Mouse (Mus musculus) neural tube, embryonic 14.5 days (tissue): ENCODE measurements around the gene Celf2. TPM values are rescaled to one million over a fixed set of nuclear protein-coding genes. Genes with fewer than 3 reads are reported as not detected.

Source experiments
- ATAC-seq: fragments of 200-750 bp; cut with Nextera tagmentation; 2 replicates; pipeline ENCODE4 v1.8.0; 2017; ENCODE audit warnings: low read depth, mild to moderate bottlenecking, moderate TSS enrichment, moderate library complexity
- H3K27ac ChIP-seq: fragments of 300-500 bp; sonication (generic); 2 replicates; pipeline ENCODE4 v1.5.1; 2014; ENCODE audit warnings: low read depth, mild to moderate bottlenecking, control low read depth, low read length, moderate library complexity, mixed read lengths
- H3K27me3 ChIP-seq: fragments of 300-500 bp; sonication (generic); 2 replicates; pipeline ENCODE4 v1.6.1; 2014; ENCODE audit warnings: low read length; ENCODE audit not compliant: control insufficient read depth, insufficient read depth
- H3K36me3 ChIP-seq: fragments of 300-500 bp; sonication (generic); 2 replicates; pipeline ENCODE4 v1.6.1; 2014; ENCODE audit warnings: low read length, mixed read lengths; ENCODE audit not compliant: control insufficient read depth, insufficient read depth
- H3K4me1 ChIP-seq: fragments of 300-500 bp; sonication (generic); 2 replicates; pipeline ENCODE4 v1.6.1; 2014; ENCODE audit warnings: low read length; ENCODE audit not compliant: control insufficient read depth, insufficient read depth
- H3K4me2 ChIP-seq: fragments of 300-500 bp; sonication (generic); 2 replicates; pipeline ENCODE4 v1.6.1; 2014; ENCODE audit warnings: mild to moderate bottlenecking, low read depth, low read length, control low read depth
- H3K4me3 ChIP-seq: fragments of 300-500 bp; sonication (generic); 2 replicates; pipeline ENCODE4 v1.5.1; 2014; ENCODE audit warnings: low read depth, low read length, control low read depth, mixed read lengths
- H3K9ac ChIP-seq: fragments of 300-500 bp; sonication (generic); replicated peaks from 2 replicates; pipeline ENCODE4 v1.6.1; 2014; ENCODE audit warnings: low read depth, mild to moderate bottlenecking, control low read depth, low read length, mixed read lengths
- H3K9me3 ChIP-seq: fragments of 300-500 bp; sonication (generic); 2 replicates; pipeline ENCODE4 v1.6.1; 2016; ENCODE audit warnings: low read length; ENCODE audit not compliant: control insufficient read depth
- WGBS: fragments of 180-500 bp; shearing (Covaris S2); extraction: QIAGEN DNeasy Blood & Tissue Kit; methylation state at CpG from one replicate; pipeline ENCODE4 v1.1.7; 2014; 5-methylcytosine and 5-hydroxymethylcytosine counted together
- polyA plus RNA-seq: library from polyadenylated mRNA; unstranded; fragments of >200 nt; fragmentation: Nextera tagmentation; extraction: Ambion mirVana; gene quantifications from 2 replicates; pipeline ENCODE4 v1.2.1, GENCODE M21; 2014

The Celf2 gene
- polyA plus RNA-seq, 1 experiment from 2014 or later, result 161 TPM

DNA sequence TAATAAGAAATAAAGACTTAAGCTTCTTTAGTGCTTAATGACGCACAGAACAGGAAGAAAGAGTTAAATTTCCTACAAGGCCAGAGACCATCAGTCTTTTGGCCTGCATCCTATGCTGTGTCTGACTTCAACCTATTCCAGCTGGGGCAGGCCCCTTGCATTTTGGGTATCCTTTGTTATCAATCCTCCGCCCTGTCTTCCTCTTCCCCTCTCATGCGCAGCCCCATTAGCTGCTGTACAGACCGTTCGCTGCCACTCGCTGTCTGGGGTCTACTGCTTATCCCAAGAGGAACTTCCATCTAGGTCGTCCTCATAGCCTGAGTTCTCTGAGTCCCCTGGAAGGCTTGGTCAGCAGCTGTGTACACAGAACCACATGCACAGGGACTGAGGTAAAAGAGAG lies 996.2 kb downstream of the Celf2 start:
- Histone ChIP-seq H3K9me3 (no peaks in the 10 kb centered on the region), H3K9ac (no peak overlapping the region), H3K4me3 (no peak overlapping the region), H3K4me1 (0 out of 2 replicates have a peak, but pooled peaks cover 4% of the 10 kb centered on the region), H3K4me2 (no peak overlapping the region), H3K27me3 (no peaks in the 10 kb centered on the region), H3K27ac (no peak overlapping the region), H3K36me3 (no peaks in the 10 kb centered on the region)
- 58% methylated on average over 7 of the region's 7 CpGs for WGBS
- 0 out of 2 replicates have a peak, but pooled peaks have one; percentile 41 for ATAC-seq

DNA sequence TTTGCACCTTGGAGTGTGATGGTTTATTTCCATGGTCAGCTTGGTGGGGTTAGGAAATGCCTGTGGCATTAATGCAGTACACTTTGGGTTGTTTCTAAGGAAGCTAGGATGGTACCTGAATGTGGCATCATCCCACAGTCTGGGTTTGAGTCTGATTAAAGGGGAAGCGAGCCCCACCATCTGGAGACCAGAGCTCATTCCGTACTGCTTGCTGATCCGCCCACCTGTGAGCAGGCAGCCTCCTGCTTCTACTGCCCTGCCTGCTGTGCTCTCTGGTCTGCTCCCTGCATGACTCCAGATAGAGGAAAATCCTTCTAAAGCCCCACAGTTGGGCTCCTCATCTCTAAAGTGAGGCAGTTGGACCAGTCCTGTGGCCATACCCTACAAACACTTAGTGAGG lies 1002.3 kb downstream of the Celf2 start:
- Histone ChIP-seq H3K9me3 (no peaks in the 10 kb centered on the region), H3K9ac (no peak overlapping the region), H3K4me2 (no peak overlapping the region), H3K36me3 (no peaks in the 10 kb centered on the region), H3K27ac (peak overlapping the region; percentile 77), H3K4me1 (peaks cover 15% of the 10 kb centered on the region; the same call in 1 of the 2 replicates), H3K4me3 (no peak overlapping the region), H3K27me3 (no peaks in the 10 kb centered on the region)
- ATAC-seq, result no peak
- WGBS, result 43% methylated on average over 3 of the region's 3 CpGs

DNA sequence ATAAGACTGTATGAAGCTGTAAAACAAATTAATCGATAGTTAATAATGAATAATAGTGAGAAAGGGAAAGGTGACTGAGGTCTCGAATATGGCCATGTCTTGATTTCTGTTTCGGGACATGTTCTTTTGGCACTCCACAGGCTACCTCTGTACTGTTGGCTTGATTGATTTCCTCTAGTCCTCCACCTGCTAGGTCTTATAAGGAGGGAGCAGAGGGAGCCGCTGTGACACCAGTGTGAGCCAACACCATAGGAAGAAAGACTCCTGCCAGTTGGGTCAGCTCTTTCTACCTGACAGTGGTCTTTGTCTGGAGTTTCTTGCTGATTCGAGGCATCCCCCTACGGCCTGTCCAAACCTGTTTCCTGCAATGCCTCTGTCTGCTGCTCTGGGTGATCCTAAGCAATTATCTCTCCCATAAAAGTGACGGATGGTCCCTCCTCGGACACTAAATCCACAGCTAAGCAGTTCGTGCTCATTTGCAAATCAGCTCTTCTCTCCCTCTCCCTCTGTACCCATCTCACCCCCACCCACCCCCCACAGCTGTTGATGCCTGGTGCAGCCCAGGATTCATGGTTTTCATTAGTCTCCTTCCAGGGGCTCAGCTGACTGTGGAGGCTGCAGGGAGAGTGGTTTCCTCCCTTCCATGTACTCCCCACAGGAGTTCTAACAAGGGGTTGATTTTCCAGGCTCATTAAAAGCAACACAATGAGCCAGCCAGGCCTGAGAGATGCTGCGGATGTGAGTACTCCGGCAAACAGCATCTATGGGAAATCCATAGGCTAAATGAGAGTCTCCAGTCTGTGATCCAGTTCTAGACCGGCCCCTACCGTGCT lies 1003.2 kb downstream of the Celf2 start:
- Histone ChIP-seq H3K4me2 (no peak overlapping the region), H3K36me3 (no peaks in the 10 kb centered on the region), H3K4me1 (peaks cover 15% of the 10 kb centered on the region; the same call in 1 of the 2 replicates), H3K4me3 (no peak overlapping the region), H3K27ac (peak overlapping the region; percentile 77), H3K9me3 (no peaks in the 10 kb centered on the region), H3K27me3 (no peaks in the 10 kb centered on the region), H3K9ac (no peak overlapping the region)
- peak; percentile 96 for ATAC-seq
- WGBS, result 17% methylated on average over 13 of the region's 13 CpGs

DNA sequence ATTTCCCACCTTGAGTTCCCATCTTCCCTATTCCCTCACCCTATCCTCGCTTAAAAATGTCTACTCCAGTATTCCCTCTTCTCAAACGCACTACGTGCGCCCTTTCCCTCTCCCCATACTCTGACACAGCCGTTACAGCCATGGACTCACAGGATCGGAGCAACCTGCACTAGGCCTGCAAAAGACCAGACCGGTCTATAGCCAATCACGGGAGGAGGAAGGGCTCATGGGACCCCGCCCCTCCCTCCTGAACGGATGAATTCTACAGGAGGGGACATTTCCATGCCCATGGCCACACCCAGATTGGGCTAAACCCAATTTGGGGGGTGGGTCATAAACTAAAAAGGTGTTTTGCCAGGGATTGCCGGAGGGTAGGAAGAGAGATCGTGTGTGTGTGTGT lies 1003.8 kb downstream of the Celf2 start:
- Histone ChIP-seq H3K9ac (no peak overlapping the region), H3K36me3 (no peaks in the 10 kb centered on the region), H3K4me3 (no peak overlapping the region), H3K27me3 (no peaks in the 10 kb centered on the region), H3K4me2 (no peak overlapping the region), H3K27ac (peak overlapping the region; percentile 77; the same call in 1 of the 2 replicates), H3K9me3 (no peaks in the 10 kb centered on the region), H3K4me1 (peaks cover 15% of the 10 kb centered on the region; the same call in 1 of the 2 replicates)
- ATAC-seq, result peak; percentile 38
- WGBS, result 65% methylated on average over 12 of the region's 12 CpGs

DNA sequence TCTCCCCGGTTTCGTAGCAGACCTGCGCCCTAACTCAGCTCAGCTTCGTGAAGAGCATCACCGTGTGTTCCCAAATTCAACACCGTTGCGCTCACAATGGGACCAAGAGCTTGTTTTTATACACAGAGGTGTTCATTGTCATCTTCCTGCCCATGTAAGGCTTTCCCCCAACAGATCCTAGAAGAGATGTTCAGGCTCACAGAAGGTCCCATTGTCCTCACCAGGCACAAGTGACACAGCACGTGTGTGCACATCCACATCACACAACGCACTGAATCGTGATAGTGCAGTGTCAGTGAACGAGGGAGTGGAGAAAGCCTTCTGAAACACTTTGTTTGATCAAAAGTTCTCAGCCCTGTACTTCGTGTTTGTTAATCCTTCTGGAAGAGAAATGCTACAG lies 1011.3 kb downstream of the Celf2 start:
- no peak overlapping the region for H3K27ac ChIP-seq
- ATAC-seq, result no peak
- H3K9ac ChIP-seq, result no peak overlapping the region
- H3K9me3 ChIP-seq, result no peaks in the 10 kb centered on the region
- no peaks in the 10 kb centered on the region for H3K36me3 ChIP-seq
- H3K4me2 ChIP-seq, result no peak overlapping the region
- no peaks in the 10 kb centered on the region for H3K4me1 ChIP-seq
- no peaks in the 10 kb centered on the region for H3K27me3 ChIP-seq
- H3K4me3 ChIP-seq, result no peak overlapping the region
- WGBS, result 84% methylated on average over 12 of the region's 12 CpGs

DNA sequence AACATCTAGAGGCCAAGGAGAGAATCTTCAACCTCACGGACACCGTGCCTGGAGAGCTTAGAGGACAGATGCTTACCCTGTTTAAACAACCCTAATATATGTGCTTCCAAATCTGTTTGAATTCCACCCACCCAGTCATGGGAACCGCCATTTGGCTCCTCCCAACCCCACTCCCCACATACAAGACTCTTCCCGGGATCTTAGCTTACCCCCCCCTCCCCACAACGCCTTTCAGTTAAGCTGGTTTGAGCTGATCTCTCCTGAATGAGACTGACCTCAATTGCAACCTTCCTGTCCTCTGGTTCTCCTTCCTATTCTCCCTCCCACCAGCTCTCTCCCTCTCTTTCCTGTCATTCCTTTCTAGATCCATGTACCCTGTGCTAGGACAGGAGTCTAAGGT lies 1011.7 kb downstream of the Celf2 start:
- no peaks in the 10 kb centered on the region for H3K9me3 ChIP-seq
- H3K27me3 ChIP-seq, result no peaks in the 10 kb centered on the region
- 0 out of 2 replicates have a peak, but pooled peaks have one; percentile 19 for ATAC-seq
- 66% methylated on average over 5 of the region's 5 CpGs for WGBS
- no peak overlapping the region for H3K27ac ChIP-seq
- H3K36me3 ChIP-seq, result no peaks in the 10 kb centered on the region
- H3K4me3 ChIP-seq, result no peak overlapping the region
- no peaks in the 10 kb centered on the region for H3K4me1 ChIP-seq
- no peak overlapping the region for H3K4me2 ChIP-seq
- no peak overlapping the region for H3K9ac ChIP-seq

DNA sequence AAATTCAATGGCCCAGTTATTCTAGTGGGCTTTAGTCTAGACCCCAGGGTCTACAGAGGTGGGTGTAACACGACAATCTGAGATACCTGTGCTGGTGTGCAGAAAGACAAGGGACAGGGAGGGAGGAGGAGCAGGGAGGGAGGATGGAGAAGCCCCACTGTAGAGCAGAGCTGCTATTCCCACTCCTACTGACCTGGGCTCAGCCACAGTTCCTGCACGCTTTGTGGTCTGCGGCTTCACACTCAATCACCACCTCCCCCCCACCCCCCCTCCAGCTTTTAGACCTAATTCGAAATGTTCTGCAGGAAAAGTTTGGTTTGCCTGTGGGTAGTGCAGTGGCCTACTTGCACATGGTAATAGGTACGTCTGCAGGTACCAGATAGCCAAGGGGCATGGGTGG lies 1015.5 kb downstream of the Celf2 start:
- Histone ChIP-seq H3K27ac (no peak overlapping the region), H3K9ac (no peak overlapping the region), H3K36me3 (no peaks in the 10 kb centered on the region), H3K4me3 (no peak overlapping the region), H3K4me1 (no peaks in the 10 kb centered on the region), H3K4me2 (no peak overlapping the region), H3K27me3 (no peaks in the 10 kb centered on the region), H3K9me3 (no peaks in the 10 kb centered on the region)
- WGBS, result 83% methylated on average over 5 of the region's 5 CpGs
- ATAC-seq, result peak; percentile 10; the same call in 1 of the 2 replicates

DNA sequence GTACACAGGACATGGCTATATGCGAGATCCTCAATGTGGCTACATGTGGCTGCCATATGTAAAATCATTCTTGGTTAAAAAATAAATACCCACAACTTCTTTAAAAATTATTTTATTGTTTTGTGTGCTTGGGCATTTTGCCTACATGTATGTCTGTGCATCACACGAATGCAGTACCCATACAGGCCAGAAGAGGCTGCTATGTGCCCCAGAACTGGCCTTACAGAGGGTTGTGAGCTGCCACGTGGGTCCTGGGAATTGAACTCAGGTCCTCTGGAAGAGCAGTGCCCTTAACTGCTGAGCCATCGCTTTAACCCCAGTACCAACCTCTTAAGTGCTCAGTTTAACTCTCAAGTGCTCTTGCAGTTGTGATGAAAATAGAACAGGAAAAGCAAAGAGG lies 1018.5 kb downstream of the Celf2 start:
- WGBS, result 86% methylated on average over 4 of the region's 4 CpGs
- Histone ChIP-seq H3K4me2 (no peak overlapping the region), H3K36me3 (no peaks in the 10 kb centered on the region), H3K27me3 (no peaks in the 10 kb centered on the region), H3K4me3 (no peak overlapping the region), H3K9me3 (no peaks in the 10 kb centered on the region), H3K27ac (no peak overlapping the region), H3K9ac (no peak overlapping the region), H3K4me1 (no peaks in the 10 kb centered on the region)
- no peak for ATAC-seq

DNA sequence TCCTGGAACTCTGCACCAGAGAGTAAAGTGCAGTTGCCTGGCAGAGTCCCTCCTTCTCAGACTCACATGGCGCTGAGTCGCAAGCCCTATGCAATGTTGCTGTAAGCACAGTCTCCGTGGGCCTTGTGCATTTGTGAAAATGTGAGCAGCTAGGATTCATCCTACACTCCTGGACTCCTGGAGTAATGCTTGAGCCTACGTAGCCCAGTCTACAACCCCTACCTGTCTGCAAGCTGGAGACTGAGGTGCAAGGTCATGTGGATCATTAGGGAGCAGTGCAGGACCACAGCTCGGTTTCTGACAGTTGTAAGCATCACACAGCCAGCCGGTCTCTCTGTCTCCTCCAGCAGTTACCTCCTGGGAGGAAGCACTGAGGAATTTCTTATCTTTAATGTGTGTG lies 1019.3 kb downstream of the Celf2 start:
- ATAC-seq, result no peak
- H3K4me2 ChIP-seq, result no peak overlapping the region
- no peak overlapping the region for H3K27ac ChIP-seq
- no peak overlapping the region for H3K9ac ChIP-seq
- H3K27me3 ChIP-seq, result no peaks in the 10 kb centered on the region
- WGBS, result 90% methylated on average over 6 of the region's 6 CpGs
- H3K9me3 ChIP-seq, result no peaks in the 10 kb centered on the region
- H3K4me3 ChIP-seq, result no peak overlapping the region
- H3K36me3 ChIP-seq, result no peaks in the 10 kb centered on the region
- no peaks in the 10 kb centered on the region for H3K4me1 ChIP-seq
